Mouse (Mus musculus) C2C12 (cell line): ENCODE measurements around the gene Glrx. TPM values are rescaled to one million over a fixed set of nuclear protein-coding genes. Genes with fewer than 3 reads are reported as not detected.

Experiments
- H3K27me3 ChIP-seq: one replicate; pipeline ENCODE4 v1.6.1; 2011; ENCODE audit not compliant: control insufficient read depth, insufficient read depth, insufficient read length
- H3K36me3 ChIP-seq: one replicate; pipeline ENCODE4 v1.6.1; 2011; ENCODE audit not compliant: control insufficient read depth, insufficient read depth
- H3K4me3 ChIP-seq: one replicate; pipeline ENCODE4 v1.5.1; 2011; ENCODE audit warnings: mild to moderate bottlenecking, control low read depth; ENCODE audit not compliant: poor library complexity, insufficient read depth, severe bottlenecking
- H3K79me2 ChIP-seq: one replicate; pipeline ENCODE4 v1.6.1; 2011; ENCODE audit not compliant: control insufficient read depth, insufficient read depth
- H3K79me3 ChIP-seq: one replicate; pipeline ENCODE4 v1.6.1; 2011; ENCODE audit warnings: low read depth, control low read depth
- H3ac ChIP-seq: one replicate; pipeline ENCODE3; 2011; ENCODE audit warnings: low read depth; ENCODE audit not compliant: control insufficient read depth, insufficient read length
- CEBPB ChIP-seq: IDR thresholded peaks from one replicate; pipeline ENCODE4 v1.6.1; 2011; ENCODE audit warnings: low read depth, mild to moderate bottlenecking, control low read depth, moderate library complexity
- CTCF ChIP-seq: IDR thresholded peaks from one replicate; pipeline ENCODE4 v1.5.1; 2011; ENCODE audit not compliant: control insufficient read depth, insufficient read depth, insufficient read length
- FOSL1 ChIP-seq: IDR thresholded peaks from one replicate; pipeline ENCODE4 v1.8.0; 2011; ENCODE audit warnings: mild to moderate bottlenecking, low read length; ENCODE audit not compliant: poor library complexity, insufficient read depth, severe bottlenecking
- MAX ChIP-seq: IDR thresholded peaks from one replicate; pipeline ENCODE4 v1.6.1; 2011; ENCODE audit warnings: mild to moderate bottlenecking, control low read depth
- MYOD1 ChIP-seq: IDR thresholded peaks from one replicate; pipeline ENCODE4 v1.6.1; 2011; ENCODE audit warnings: low read depth; ENCODE audit not compliant: control insufficient read depth, insufficient read length
- MYOG ChIP-seq: IDR thresholded peaks from one replicate; pipeline ENCODE4 v1.6.1; 2011; ENCODE audit not compliant: control insufficient read depth, insufficient read length; ENCODE audit errors: extremely low read depth
- USF1 ChIP-seq: IDR thresholded peaks from one replicate; pipeline ENCODE4 v1.6.1; 2011; ENCODE audit warnings: low read depth, mild to moderate bottlenecking, control low read depth, moderate library complexity
- polyA plus RNA-seq: library from polyadenylated mRNA; unstranded; fragments of >200 nt; fragmentation: generic; extraction: Trizol; gene quantifications from one replicate; pipeline ENCODE4 v1.2.1, GENCODE M21; 2012; ENCODE audit warnings: missing spikeins

The Glrx gene
- polyA plus RNA-seq, 1 experiment, result 41.9 TPM

GRCm38 (mm10) chr13:75840752-75841285, 1.2 kb downstream of the Glrx start:
- no peak for TF ChIP-seq USF1
- TF ChIP-seq CTCF, result no peak
- TF ChIP-seq MAX, result no peak
- TF ChIP-seq FOSL1, result no peak
- Histone ChIP-seq H3K4me3 (peak overlapping the region; percentile 59), H3K79me2 (peaks cover 26% of the 10 kb centered on the region), H3ac (peak overlapping the region; percentile 51), H3K27me3 (no peaks in the 10 kb centered on the region), H3K79me3 (peaks cover 15% of the 10 kb centered on the region), H3K36me3 (no peaks in the 10 kb centered on the region)

- TF ChIP-seq MYOD1 (no peak), MAX (no peak), CEBPB (no peak), USF1 (no peak)
These were observed 2.3 kb downstream of the Glrx start for GRCm38 (mm10) chr13:75841950-75842349.

GRCm38 (mm10) chr13:75843331-75843730, 3.7 kb downstream of the Glrx start:
- H3K79me2 ChIP-seq, result peaks cover 26% of the 10 kb centered on the region
- TF ChIP-seq MYOD1, result no peak
- no peak for TF ChIP-seq CEBPB
- no peak for TF ChIP-seq CTCF
- TF ChIP-seq FOSL1, result no peak
- no peak for TF ChIP-seq MAX
- H3K27me3 ChIP-seq, result no peaks in the 10 kb centered on the region
- no peak overlapping the region for H3K4me3 ChIP-seq
- H3ac ChIP-seq, result no peak overlapping the region
- H3K79me3 ChIP-seq, result peaks cover 16% of the 10 kb centered on the region
- peaks cover 5% of the 10 kb centered on the region for H3K36me3 ChIP-seq

More at GRCm38 (mm10) chr13:75841950-75842349, 2.3 kb downstream of the Glrx start:
- no peaks in the 10 kb centered on the region for H3K36me3 ChIP-seq
- H3K27me3 ChIP-seq, result no peaks in the 10 kb centered on the region
- no peak overlapping the region for H3ac ChIP-seq
- H3K79me2 ChIP-seq, result peaks cover 26% of the 10 kb centered on the region
- no peak overlapping the region for H3K4me3 ChIP-seq
- peaks cover 16% of the 10 kb centered on the region for H3K79me3 ChIP-seq

GRCm38 (mm10) chr13:75843993-75844683, 4.5 kb downstream of the Glrx start:
- H3K79me3 ChIP-seq, result peaks cover 16% of the 10 kb centered on the region
- TF ChIP-seq CTCF (no peak), MYOD1 (no peak), FOSL1 (no peak), MYOG (no peak), USF1 (no peak), MAX (no peak), CEBPB (no peak)
- no peak overlapping the region for H3K4me3 ChIP-seq
- peaks cover 26% of the 10 kb centered on the region for H3K79me2 ChIP-seq
- no peak overlapping the region for H3ac ChIP-seq
- peaks cover 8% of the 10 kb centered on the region for H3K36me3 ChIP-seq
- H3K27me3 ChIP-seq, result no peaks in the 10 kb centered on the region

- Histone ChIP-seq H3K27me3 (no peaks in the 10 kb centered on the region), H3K4me3 (no peak overlapping the region), H3K79me3 (peaks cover 16% of the 10 kb centered on the region), H3K79me2 (peaks cover 26% of the 10 kb centered on the region), H3ac (no peak overlapping the region), H3K36me3 (peaks cover 8% of the 10 kb centered on the region)
- TF ChIP-seq CTCF (no peak), CEBPB (no peak), FOSL1 (no peak), MYOG (no peak), USF1 (no peak), MAX (no peak), MYOD1 (no peak)
These were observed 5.3 kb downstream of the Glrx start for GRCm38 (mm10) chr13:75844833-75845518.

- TF ChIP-seq FOSL1 (no peak), MAX (no peak), MYOG (no peak), USF1 (no peak), MYOD1 (no peak), CTCF (no peak), CEBPB (no peak)
- H3K4me3 ChIP-seq, result no peak overlapping the region
- H3K27me3 ChIP-seq, result no peaks in the 10 kb centered on the region
- H3ac ChIP-seq, result no peak overlapping the region
- peaks cover 11% of the 10 kb centered on the region for H3K79me3 ChIP-seq
- H3K79me2 ChIP-seq, result peaks cover 23% of the 10 kb centered on the region
- peaks cover 8% of the 10 kb centered on the region for H3K36me3 ChIP-seq
These were observed 6.0 kb downstream of the Glrx start for GRCm38 (mm10) chr13:75845519-75846166.
